Mouse (Mus musculus) myocyte (in vitro differentiated cells): ENCODE measurements around the gene Vmn1r103. TPM values are rescaled to one million over a fixed set of nuclear protein-coding genes. Genes with fewer than 3 reads are reported as not detected.
"Not testable (repeated sequence)": the region's sequence is repeated elsewhere in the genome, so short reads cannot be mapped to it uniquely, and the experiment has no call there.

Source experiments
- H3K27me3 ChIP-seq: one replicate; pipeline ENCODE4 v1.6.1; 2011; ENCODE audit not compliant: control insufficient read depth, insufficient read depth, insufficient read length
- H3K36me3 ChIP-seq: one replicate; pipeline ENCODE4 v1.6.1; 2011; ENCODE audit not compliant: control insufficient read depth, insufficient read depth
- H3K4me2 ChIP-seq: one replicate; pipeline ENCODE4 v1.6.1; 2011; ENCODE audit warnings: low read depth, control low read depth
- H3K4me3 ChIP-seq: one replicate; pipeline ENCODE4 v1.5.1; 2011; ENCODE audit warnings: mild to moderate bottlenecking, control low read depth, moderate library complexity
- H3K79me2 ChIP-seq: one replicate; pipeline ENCODE4 v1.6.1; 2011; ENCODE audit not compliant: control insufficient read depth, insufficient read depth
- H3ac ChIP-seq: one replicate; pipeline ENCODE4 v1.6.1; 2011; ENCODE audit not compliant: control insufficient read depth, insufficient read length
- polyA plus RNA-seq: library from polyadenylated mRNA; unstranded; fragments of >200 nt; fragmentation: generic; extraction: Trizol; gene quantifications from one replicate; pipeline ENCODE4 v1.2.1, GENCODE M21; 2012; ENCODE audit warnings: missing spikeins

Vmn1r103 gene
- not detected for polyA plus RNA-seq

- H3K36me3 ChIP-seq, H3K27me3 ChIP-seq, H3ac ChIP-seq, H3K79me2 ChIP-seq, H3K4me3 ChIP-seq, H3K4me2 ChIP-seq: not testable (repeated sequence)
These were observed at the start of gene Vmn1r103 for GRCm38 (mm10) chr7:20510434-20510833. TSS of gene Vmn1r103 (minus strand) at chr7:20510534.

GRCm38 (mm10) chr7:20545657-20546056 lies 35.3 kb upstream of the Vmn1r103 start, which contains the start of gene Gm5726:
TSS of gene Gm5726 (minus strand) at chr7:20545757.
- H3ac ChIP-seq, H3K4me3 ChIP-seq, H3K79me2 ChIP-seq, H3K4me2 ChIP-seq, H3K36me3 ChIP-seq, H3K27me3 ChIP-seq: not testable (repeated sequence)

DNA sequence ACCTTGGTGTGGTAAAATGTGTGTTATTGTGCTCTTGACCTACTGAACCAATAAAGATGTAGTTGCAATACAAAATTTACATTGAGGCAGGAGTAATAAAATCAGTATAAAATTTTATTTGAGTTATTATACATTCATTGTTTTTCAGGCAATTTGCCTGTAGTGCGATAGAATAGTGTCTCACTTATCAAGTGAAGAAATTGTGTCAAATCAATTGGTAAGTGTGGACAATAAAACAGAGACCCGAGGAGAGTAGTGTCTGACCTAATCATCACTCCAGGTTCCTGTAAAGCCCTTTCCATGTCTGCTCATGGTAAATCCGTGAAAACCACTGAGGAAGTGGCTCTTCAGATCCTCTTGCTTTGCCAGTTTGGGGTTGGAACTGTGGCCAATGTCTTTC lies 23.2 kb upstream of the Vmn1r103 start, which contains the start of gene Vmn1r104:
TSS of gene Vmn1r104 (plus strand) at position 301 of the 400 bp plus-strand sequence.
- H3K79me2 ChIP-seq, H3K36me3 ChIP-seq, H3K4me3 ChIP-seq, H3K27me3 ChIP-seq, H3ac ChIP-seq, H3K4me2 ChIP-seq: not testable (repeated sequence)

- not testable (repeated sequence) for H3ac ChIP-seq, H3K4me2 ChIP-seq, H3K27me3 ChIP-seq, H3K4me3 ChIP-seq, H3K79me2 ChIP-seq, H3K36me3 ChIP-seq
These were observed 35.5 kb downstream of the Vmn1r103 start, which contains the start of gene Gm10670 for GRCm38 (mm10) chr7:20474825-20475224. TSS of gene Gm10670 (minus strand) at chr7:20474925.

Other genes starting within 250 kb of the Vmn1r103 start
- not detected for gene Gm5890, start 247.7 kb downstream of the Vmn1r103 start, polyA plus RNA-seq
- not detected for gene Gm4133, start 176.5 kb downstream of the Vmn1r103 start, polyA plus RNA-seq
- not detected for gene Gm5728, start 135.1 kb downstream of the Vmn1r103 start, polyA plus RNA-seq
- not detected for gene Vmn1r100, start 92.6 kb downstream of the Vmn1r103 start, polyA plus RNA-seq
- not detected for gene Vmn1r101, start 67.9 kb downstream of the Vmn1r103 start, polyA plus RNA-seq
- gene Gm10670, start 35.6 kb downstream of the Vmn1r103 start, polyA plus RNA-seq = not detected
- not detected for gene Vmn1r104, start 23.3 kb upstream of the Vmn1r103 start, polyA plus RNA-seq
- gene Gm5726, start 35.2 kb upstream of the Vmn1r103 start, polyA plus RNA-seq = not detected
- not detected for gene Gm4141, start 65.7 kb upstream of the Vmn1r103 start, polyA plus RNA-seq
- gene Gm4513, start 88.5 kb upstream of the Vmn1r103 start, polyA plus RNA-seq = not detected
- gene Vmn1r107, start 158.4 kb upstream of the Vmn1r103 start, polyA plus RNA-seq = not detected
- gene Vmn1r111, start 192.7 kb upstream of the Vmn1r103 start, polyA plus RNA-seq = not detected
- gene Gm10668, start 220.1 kb upstream of the Vmn1r103 start, polyA plus RNA-seq = not detected